Mouse (Mus musculus) cerebellum, adult 2 months (tissue): ENCODE measurements at regions not wholly inside any gene's neighbourhood (a gene's known extent, or its start where the extent isn't known, plus 50 kb on each side); places are given as distances from the start of the nearest gene placed in this dataset.
A peak's percentile ranks its signal among the peaks of the same experiment; 100 is the strongest.

Experiments used
- DNase-seq, 2 experiments: peaks; one replicate each; pipeline ENCODE4 v3.0.0; 2021
- H3K27ac ChIP-seq: fragments of 200-500 bp; 2 replicates; pipeline ENCODE4 v1.5.1; 2012; ENCODE audit warnings: low read length, control low read depth, inconsistent platforms; ENCODE audit not compliant: insufficient read depth
- H3K27me3 ChIP-seq: fragments of 200-500 bp; 2 replicates; pipeline ENCODE4 v1.6.1; 2012; ENCODE audit warnings: inconsistent platforms, mild to moderate bottlenecking, low read length, moderate library complexity; ENCODE audit not compliant: control insufficient read depth, insufficient read depth
- H3K4me1 ChIP-seq: fragments of 200-500 bp; 2 replicates; pipeline ENCODE4 v1.6.1; 2011; ENCODE audit warnings: low read length; ENCODE audit not compliant: control insufficient read depth, insufficient read depth
- H3K4me3 ChIP-seq: fragments of 200-500 bp; replicated peaks from 2 replicates; pipeline ENCODE3; 2011; ENCODE audit warnings: mild to moderate bottlenecking, low read depth, low read length, control low read depth; ENCODE audit not compliant: insufficient read depth
- CTCF ChIP-seq: fragments of 200-500 bp; IDR thresholded peaks from 2 replicates; pipeline ENCODE4 v1.5.1; 2011; ENCODE audit warnings: low read depth, mild to moderate bottlenecking, control low read depth, low read length, moderate library complexity, borderline replicate concordance; ENCODE audit not compliant: insufficient read depth
- POLR2A ChIP-seq: fragments of 200-500 bp; IDR thresholded peaks from 2 replicates; pipeline ENCODE4 v1.6.1; 2011; ENCODE audit warnings: low read length, control low read depth, borderline replicate concordance; ENCODE audit not compliant: insufficient read depth
- WGBS: fragments of 180-500 bp; shearing (Covaris S2); methylation state at CpG from one replicate; pipeline ENCODE4 v1.1.7; 2018; 5-methylcytosine and 5-hydroxymethylcytosine counted together

GRCm38 (mm10) chr14:114839340-114839903, 252.6 kb upstream of the Gpc5 start:
- TF ChIP-seq CTCF (no peak), POLR2A (no peak)
- H3K27me3 ChIP-seq = no peaks in the 10 kb centered on the region
- H3K4me1 ChIP-seq = no peaks in the 10 kb centered on the region
- WGBS = 77% methylated on average over 2 of the region's 2 CpGs
- DNase-seq = no peak
- H3K4me3 ChIP-seq = no peak overlapping the region
- no peak overlapping the region for H3K27ac ChIP-seq

GRCm38 (mm10) chr14:114840766-114841165, 251.2 kb upstream of the Gpc5 start:
- TF ChIP-seq POLR2A (no peak), CTCF (no peak)
- no peak overlapping the region for H3K4me3 ChIP-seq
- H3K4me1 ChIP-seq = no peaks in the 10 kb centered on the region
- H3K27me3 ChIP-seq = no peaks in the 10 kb centered on the region
- H3K27ac ChIP-seq = no peak overlapping the region
- DNase-seq = no peak
- WGBS = 62% methylated on average over 5 of the region's 5 CpGs

GRCm38 (mm10) chr14:114841552-114841951, 250.5 kb upstream of the Gpc5 start:
- Histone ChIP-seq H3K27me3 (no peaks in the 10 kb centered on the region), H3K4me3 (no peak overlapping the region), H3K27ac (no peak overlapping the region), H3K4me1 (no peaks in the 10 kb centered on the region)
- no peak for DNase-seq
- WGBS = 81% methylated on average over 5 of the region's 5 CpGs
- TF ChIP-seq CTCF = no peak
- TF ChIP-seq POLR2A = no peak

DNA sequence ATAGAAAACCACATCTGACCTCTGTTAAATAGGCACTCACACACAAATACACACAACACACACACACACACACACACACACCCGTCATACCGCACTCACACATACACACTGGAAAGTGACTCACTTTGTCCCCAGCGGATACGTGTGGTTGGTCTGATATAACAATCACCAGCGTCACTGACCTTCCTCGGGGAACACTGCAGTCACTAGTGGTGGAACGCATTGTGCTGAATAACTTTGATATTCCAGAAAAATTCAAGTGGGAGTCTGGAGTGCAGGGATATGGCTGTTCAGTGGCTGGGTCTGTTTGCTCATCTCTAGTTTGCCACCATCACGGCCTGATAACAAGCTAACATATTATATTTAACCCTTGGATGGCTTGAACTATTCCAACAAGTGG, 249.7 kb upstream of the Gpc5 start:
- DNase-seq = no peak
- WGBS = 85% methylated on average over 8 of the region's 8 CpGs
- H3K27ac ChIP-seq = no peak overlapping the region
- no peaks in the 10 kb centered on the region for H3K27me3 ChIP-seq
- TF ChIP-seq POLR2A (no peak), CTCF (no peak)
- no peaks in the 10 kb centered on the region for H3K4me1 ChIP-seq
- H3K4me3 ChIP-seq = no peak overlapping the region

- H3K27ac ChIP-seq = no peak overlapping the region
- TF ChIP-seq POLR2A (no peak), CTCF (no peak)
- no peaks in the 10 kb centered on the region for H3K4me1 ChIP-seq
- no peak overlapping the region for H3K4me3 ChIP-seq
- 34% methylated on average over 6 of the region's 6 CpGs for WGBS
- no peak for DNase-seq
- H3K27me3 ChIP-seq = no peaks in the 10 kb centered on the region
Observed at GRCm38 (mm10) chr14:114843105-114843743, 248.8 kb upstream of the Gpc5 start.

DNA sequence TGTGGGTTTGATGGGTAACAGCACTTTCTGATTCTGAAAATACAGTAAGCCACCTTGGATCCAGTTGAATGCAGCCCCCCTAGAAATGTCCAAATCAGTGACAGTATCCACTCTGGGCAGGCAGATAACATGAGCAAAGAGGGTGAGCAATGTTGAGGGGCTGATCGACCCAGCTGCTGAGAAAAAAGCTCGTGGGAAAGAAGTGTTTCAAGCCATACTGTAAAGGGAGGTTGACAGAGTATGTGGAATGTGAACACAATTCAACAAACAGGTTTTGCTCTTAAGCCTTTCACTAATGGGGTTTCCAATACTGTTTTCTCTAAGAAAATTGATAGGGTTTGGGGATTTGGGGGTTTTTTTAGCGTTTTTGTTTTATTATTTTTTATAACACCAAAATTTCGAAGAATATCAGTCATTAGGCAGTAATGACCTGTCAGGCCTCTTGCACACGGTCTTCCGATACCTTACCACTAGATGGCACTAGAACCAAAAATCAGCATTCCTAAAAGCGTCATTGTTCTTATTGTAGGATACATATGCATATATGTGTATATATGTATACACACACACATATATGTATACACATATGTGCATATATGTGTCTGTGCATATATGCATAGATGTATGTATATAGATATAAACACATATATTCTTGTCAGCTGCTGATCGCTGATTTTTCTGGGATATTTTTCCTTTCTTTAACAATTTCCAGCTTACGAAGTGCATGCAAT, 237.5 kb upstream of the Gpc5 start:
- no peak overlapping the region for H3K27ac ChIP-seq
- TF ChIP-seq CTCF = no peak
- no peak for TF ChIP-seq POLR2A
- no peaks in the 10 kb centered on the region for H3K4me1 ChIP-seq
- no peaks in the 10 kb centered on the region for H3K27me3 ChIP-seq
- DNase-seq = peak in 1 of 2 experiments; percentile 9
- H3K4me3 ChIP-seq = no peak overlapping the region
- 27% methylated on average over 9 of the region's 9 CpGs for WGBS

- TF ChIP-seq CTCF = no peak
- TF ChIP-seq POLR2A = no peak
- no peak overlapping the region for H3K27ac ChIP-seq
- DNase-seq = no peak
Observed at GRCm38 (mm10) chr14:114855055-114855740, 236.8 kb upstream of the Gpc5 start.

GRCm38 (mm10) chr14:114855746-114856145, 236.3 kb upstream of the Gpc5 start:
- TF ChIP-seq CTCF (no peak), POLR2A (no peak)
- no peak for DNase-seq
- H3K4me1 ChIP-seq = no peaks in the 10 kb centered on the region
- WGBS = 86% methylated on average over 3 of the region's 3 CpGs
- H3K4me3 ChIP-seq = no peak overlapping the region
- H3K27ac ChIP-seq = no peak overlapping the region
- H3K27me3 ChIP-seq = no peaks in the 10 kb centered on the region

More at GRCm38 (mm10) chr14:114855055-114855740, 236.8 kb upstream of the Gpc5 start:
- H3K27me3 ChIP-seq = no peaks in the 10 kb centered on the region
- WGBS = 62% methylated on average over 12 of the region's 12 CpGs
- no peaks in the 10 kb centered on the region for H3K4me1 ChIP-seq
- H3K4me3 ChIP-seq = no peak overlapping the region
